Mouse (Mus musculus): ENCODE results near the gene Cdca7l. TPM values are rescaled to one million over a fixed set of nuclear protein-coding genes. Genes with fewer than 3 reads are reported as not detected.
"Not testable (repeated sequence)": the region's sequence is repeated elsewhere in the genome, so short reads cannot be mapped to it uniquely, and the experiment has no call there.

Gene Cdca7l
- total RNA-seq (2022) = 1 to 10 TPM in 3 of 4 experiments, under 1 TPM in 1; 0.81 to 2.7 (median 1.5) TPM

DNA sequence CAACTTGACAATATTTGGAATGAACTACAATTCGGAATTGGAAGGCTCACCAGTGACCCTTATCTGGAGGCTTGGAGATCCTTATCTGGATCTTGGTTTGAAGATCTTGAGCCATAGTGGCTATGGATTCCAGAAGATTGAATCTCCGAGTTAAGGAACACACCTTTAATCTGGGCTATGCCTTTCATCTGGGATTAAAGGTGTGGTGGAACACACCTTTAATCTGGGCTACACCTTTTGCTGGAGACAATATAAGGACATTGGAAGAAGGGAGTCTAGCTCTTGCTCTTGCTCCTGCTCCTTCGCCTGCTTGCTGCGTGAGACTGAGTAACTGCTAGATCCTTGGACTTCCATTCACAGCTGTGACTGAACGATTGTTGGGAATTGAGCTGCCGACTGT is at the start of gene Cdca7l:
Gene Cdca7l, plus strand, starts transcription at position 301 of the 400 bp plus-strand sequence.
- not testable (repeated sequence) for DNase-seq (ENCODE audit: low spot score in 2 of 2)

- DNase-seq (ENCODE audit: low spot score in 2 of 2) = no peak
Measured at GRCm38 (mm10) chr12:117756010-117756409, 48.1 kb upstream of the Cdca7l start.

DNA sequence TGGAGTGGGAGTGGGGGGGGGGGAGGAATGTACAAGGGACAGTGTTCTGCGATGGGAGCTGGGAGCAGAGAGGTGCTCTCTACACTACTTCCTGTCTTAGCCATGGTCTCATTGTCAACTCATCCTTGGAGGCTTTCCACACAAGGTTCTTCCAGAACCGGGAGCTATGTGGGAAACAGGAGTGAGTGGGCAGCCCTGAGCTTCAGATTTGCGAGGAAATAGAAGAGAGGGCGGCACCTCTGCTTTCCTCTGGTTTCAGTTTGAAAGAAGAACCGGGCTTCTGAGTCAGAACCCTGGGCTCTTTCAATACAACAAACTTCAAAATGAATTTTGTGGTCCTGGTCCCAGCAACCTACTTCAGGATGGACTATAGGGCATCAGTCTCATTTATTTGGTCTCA is 43.7 kb upstream of the Cdca7l start:
- no peak for DNase-seq (ENCODE audit: low spot score in 2 of 2)

- no peak for DNase-seq (ENCODE audit: low spot score in 2 of 2)
Measured at GRCm38 (mm10) chr12:117760846-117761245, 43.2 kb upstream of the Cdca7l start.

DNA sequence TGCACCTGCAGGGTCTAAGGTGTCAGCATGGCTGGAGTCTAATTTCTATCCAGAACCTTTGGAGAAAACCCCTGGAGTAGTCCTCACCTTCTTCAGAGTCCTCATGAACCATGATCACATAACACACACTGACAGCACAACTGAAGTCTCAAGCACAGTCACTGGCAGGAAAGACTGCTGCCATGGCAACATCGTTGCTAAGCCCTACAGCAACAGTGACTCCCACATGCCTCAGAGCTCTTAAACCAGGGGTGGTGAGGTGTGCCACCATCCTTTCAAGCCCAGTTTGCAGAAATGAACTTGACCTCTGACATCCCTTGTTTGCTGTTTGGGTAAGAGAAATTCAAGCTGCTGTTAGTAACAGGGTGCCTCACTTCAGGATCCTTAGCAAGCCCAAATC is 42.4 kb upstream of the Cdca7l start:
- DNase-seq (ENCODE audit: low spot score in 2 of 2) = peak; percentile 53 to 61

- DNase-seq (ENCODE audit: low spot score in 2 of 2) = no peak
Measured at GRCm38 (mm10) chr12:117763247-117763646, 40.8 kb upstream of the Cdca7l start.

DNA sequence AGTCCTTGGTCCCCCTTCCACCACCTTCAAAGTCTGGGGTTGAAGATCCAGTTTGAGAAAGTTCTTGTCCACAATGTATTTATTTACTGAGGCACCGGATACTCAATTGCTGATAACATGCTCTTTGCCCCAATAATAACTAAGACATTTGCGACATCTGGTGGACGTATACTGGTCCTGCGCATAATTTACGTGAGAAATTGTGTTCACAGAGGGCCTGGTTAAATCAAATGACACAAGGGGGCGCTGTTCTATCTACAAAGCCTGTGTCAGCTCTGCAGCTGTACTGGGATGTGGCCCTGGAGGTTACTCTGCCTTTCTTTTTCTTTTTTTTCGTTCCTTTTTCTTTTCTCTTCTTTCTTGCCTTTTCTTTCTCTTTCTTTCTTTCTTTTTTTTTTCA is 39.2 kb upstream of the Cdca7l start:
- peak; percentile 63 to 82 for DNase-seq (ENCODE audit: low spot score in 2 of 2)

DNA sequence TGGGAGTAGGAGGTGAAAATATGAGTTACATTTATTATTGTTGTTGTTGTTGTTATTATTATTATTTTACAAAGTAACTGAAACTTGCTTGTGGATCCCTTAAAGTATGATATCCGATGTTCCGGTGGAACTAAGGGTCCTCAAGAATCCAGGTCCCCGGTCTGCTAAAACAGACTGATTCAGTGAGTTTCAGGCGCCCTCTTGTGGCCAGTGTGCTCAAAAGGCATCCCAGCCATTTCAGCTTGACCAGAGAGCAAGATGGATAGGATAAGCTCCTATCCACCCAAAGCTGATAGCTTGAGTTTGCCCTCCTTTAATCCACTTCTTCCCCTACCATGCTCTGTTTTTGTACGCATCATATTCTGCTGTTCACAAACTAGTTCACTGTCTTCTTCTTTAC is 35.0 kb upstream of the Cdca7l start:
- peak; percentile 44 to 78 for DNase-seq (ENCODE audit: low spot score in 2 of 2)

- no peak for DNase-seq (ENCODE audit: low spot score in 2 of 2)
Measured at GRCm38 (mm10) chr12:117770211-117770610, 33.9 kb upstream of the Cdca7l start.

DNA sequence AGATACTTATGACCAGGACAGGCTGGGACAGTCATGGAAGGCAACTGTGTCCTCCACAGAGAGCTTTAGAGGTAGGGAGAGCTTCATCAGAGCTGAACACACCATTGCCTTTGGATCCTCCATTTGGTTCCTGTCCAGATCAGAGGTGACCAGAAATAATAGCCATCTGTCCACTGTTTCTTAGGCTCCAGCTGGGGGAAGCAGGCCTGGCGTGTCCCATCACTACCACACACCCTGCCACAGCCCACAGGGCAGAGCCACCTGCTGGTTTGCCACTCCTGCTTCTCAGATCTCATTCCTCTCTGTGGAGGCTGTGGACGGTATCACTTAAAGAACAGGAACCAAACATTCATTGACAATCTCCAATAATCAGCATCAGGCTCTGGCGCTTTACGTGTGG is 32.9 kb upstream of the Cdca7l start:
- no peak for DNase-seq (ENCODE audit: low spot score in 2 of 2)

- peak; percentile 49 to 83 for DNase-seq (ENCODE audit: low spot score in 2 of 2)
Measured at GRCm38 (mm10) chr12:117772638-117773037, 31.5 kb upstream of the Cdca7l start.

DNA sequence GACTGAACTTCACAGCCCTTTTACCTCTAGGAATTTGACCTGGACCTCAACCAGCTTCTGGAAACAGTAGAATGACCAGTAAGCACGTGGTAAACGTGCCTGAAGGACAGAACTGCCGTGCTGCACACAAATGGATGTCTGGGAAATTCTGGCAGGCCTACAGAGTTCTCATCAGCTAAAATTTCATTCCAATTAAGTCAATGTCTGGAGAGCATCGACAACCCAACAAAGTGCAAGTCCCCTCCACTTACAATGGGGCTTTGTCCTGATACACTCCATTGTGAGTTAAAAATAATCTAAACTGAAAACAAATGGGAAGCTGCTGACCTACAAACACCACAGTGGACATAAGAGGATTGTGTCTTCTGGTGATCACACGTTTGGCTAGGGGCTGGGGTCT is 27.2 kb upstream of the Cdca7l start:
- DNase-seq (ENCODE audit: low spot score in 2 of 2) = no peak

DNA sequence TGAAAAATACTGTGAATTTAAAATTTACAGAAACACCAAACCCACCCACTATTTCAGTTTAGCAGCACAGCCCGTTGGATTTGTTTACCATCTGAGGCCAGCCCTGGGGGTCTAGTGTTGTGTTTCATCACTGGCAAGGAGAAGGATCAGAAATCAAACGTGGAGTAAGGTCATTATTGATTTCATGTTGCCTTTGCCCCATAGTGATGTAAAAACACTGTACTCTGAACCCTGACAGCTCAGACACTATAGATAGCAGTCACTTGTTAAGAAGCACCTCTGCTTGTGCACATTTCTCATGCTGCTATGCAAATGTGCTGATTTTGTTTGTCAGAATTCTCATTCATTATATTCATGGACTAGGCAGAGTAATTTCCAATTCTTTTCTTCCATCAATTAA is 22.7 kb upstream of the Cdca7l start:
- no peak for DNase-seq (ENCODE audit: low spot score in 2 of 2)

DNA sequence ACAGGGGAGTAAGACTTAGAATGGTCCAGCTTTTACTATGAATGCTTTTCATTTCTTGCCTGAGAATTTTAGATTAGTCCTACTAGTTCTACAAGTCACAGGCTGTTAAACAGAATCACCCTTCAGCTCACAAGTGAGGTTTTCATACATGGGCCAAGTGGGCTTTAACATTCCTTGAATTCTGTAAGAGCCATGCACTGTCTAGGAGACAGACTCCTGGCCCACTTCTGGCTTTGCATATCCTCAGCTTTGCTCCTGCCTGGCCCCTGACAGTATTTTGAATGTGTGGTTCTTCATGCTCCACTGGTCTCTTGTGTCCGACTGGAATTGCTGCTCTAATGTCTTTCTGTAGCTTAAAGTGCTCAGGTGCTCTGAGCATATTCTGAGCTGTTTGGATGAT is 20.7 kb upstream of the Cdca7l start:
- no peak for DNase-seq (ENCODE audit: low spot score in 2 of 2)

- no peak for DNase-seq (ENCODE audit: low spot score in 2 of 2)
Measured at GRCm38 (mm10) chr12:117786621-117787020, 17.5 kb upstream of the Cdca7l start.

GRCm38 (mm10) chr12:117788513-117789011 is 15.5 kb upstream of the Cdca7l start:
- no peak for DNase-seq (ENCODE audit: low spot score in 2 of 2)

DNA sequence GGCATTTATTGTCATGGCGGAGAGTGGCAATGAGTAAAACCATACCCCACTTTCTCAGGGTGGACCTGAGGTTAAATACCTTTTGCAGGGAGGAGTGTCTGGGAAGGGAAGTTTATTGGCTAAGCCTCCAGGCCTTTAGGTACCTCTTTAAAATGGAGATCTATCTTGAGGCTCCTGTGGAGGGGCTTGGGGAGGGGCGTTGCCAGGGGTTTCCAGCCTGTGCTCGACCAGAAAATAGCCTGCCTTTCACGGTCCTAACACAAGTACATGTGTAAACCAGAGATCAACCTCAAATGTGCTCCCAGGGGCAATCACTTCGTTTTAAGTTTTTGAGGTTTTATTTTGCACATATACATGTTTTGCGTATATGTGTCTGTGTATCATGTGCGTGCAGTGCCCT is 15.1 kb upstream of the Cdca7l start:
- DNase-seq (ENCODE audit: low spot score in 2 of 2) = no peak

- DNase-seq (ENCODE audit: low spot score in 2 of 2) = no peak
Measured at GRCm38 (mm10) chr12:117795303-117795702, 8.8 kb upstream of the Cdca7l start.

GRCm38 (mm10) chr12:117805576-117805975 is 1.5 kb downstream of the Cdca7l start:
- no peak for DNase-seq (ENCODE audit: low spot score in 2 of 2)

GRCm38 (mm10) chr12:117806007-117806451 is 1.9 kb downstream of the Cdca7l start:
- peak in 1 of 2 experiments; percentile 29 for DNase-seq (ENCODE audit: low spot score in 2 of 2)

GRCm38 (mm10) chr12:117806470-117806869 is 2.4 kb downstream of the Cdca7l start:
- DNase-seq (ENCODE audit: low spot score in 2 of 2) = no peak

- DNase-seq (ENCODE audit: low spot score in 2 of 2) = no peak
Measured at GRCm38 (mm10) chr12:117807637-117808036, 3.5 kb downstream of the Cdca7l start.

- no peak for DNase-seq (ENCODE audit: low spot score in 2 of 2)
Measured at GRCm38 (mm10) chr12:117808355-117809326, 4.6 kb downstream of the Cdca7l start.
